Mouse (Mus musculus): ENCODE results near the gene Ccm2l. TPM values are rescaled to one million over a fixed set of nuclear protein-coding genes. Genes with fewer than 3 reads are reported as not detected.
A peak's percentile ranks its signal among the peaks of the same experiment; 100 is the strongest.

The Ccm2l gene
- polyA plus RNA-seq, 1 experiment from 2014 or later = 6.0 TPM

- H3K27ac ChIP-seq (ENCODE audit: low read depth) = no peak overlapping the region
- 58% methylated on average over 2 of the region's 2 CpGs for WGBS
- no peak overlapping the region for H3K4me3 ChIP-seq (ENCODE audit: low read depth, low read length)
- H3K4me1 ChIP-seq (ENCODE audit: insufficient read depth) = no peaks in the 10 kb centered on the region
- no peak overlapping the region for H3K9ac ChIP-seq
- no peaks in the 10 kb centered on the region for H3K9me3 ChIP-seq (ENCODE audit: low read depth, low read length)
- TF ChIP-seq CTCF (IDR thresholded peaks at IDR 0.05; ENCODE audit: low read depth) = no peak
- DNase-seq (no peak), ATAC-seq (ENCODE audit: insufficient read depth) (no peak)
- H3K4me2 ChIP-seq = no peak overlapping the region
- no peaks in the 10 kb centered on the region for H3K27me3 ChIP-seq (ENCODE audit: insufficient read depth, low read length)
- no peaks in the 10 kb centered on the region for H3K36me3 ChIP-seq (ENCODE audit: insufficient read depth)
These were observed 23.6 kb downstream of the Ccm2l start for GRCm38 (mm10) chr2:153089316-153089715.

- H3K4me2 ChIP-seq = no peak overlapping the region
- no peaks in the 10 kb centered on the region for H3K9me3 ChIP-seq (ENCODE audit: low read depth, low read length)
- H3K4me1 ChIP-seq (ENCODE audit: insufficient read depth) = no peaks in the 10 kb centered on the region
- no peak for TF ChIP-seq CTCF (IDR thresholded peaks at IDR 0.05; ENCODE audit: low read depth)
- no peak for DNase-seq
- ATAC-seq (ENCODE audit: insufficient read depth) = no peak
- no peaks in the 10 kb centered on the region for H3K27me3 ChIP-seq (ENCODE audit: insufficient read depth, low read length)
- H3K27ac ChIP-seq (ENCODE audit: low read depth) = no peak overlapping the region
- H3K9ac ChIP-seq = no peak overlapping the region
- WGBS = 35% methylated on average over 10 of the region's 10 CpGs
- H3K36me3 ChIP-seq (ENCODE audit: insufficient read depth) = no peaks in the 10 kb centered on the region
- no peak overlapping the region for H3K4me3 ChIP-seq (ENCODE audit: low read depth, low read length)
These were observed 24.9 kb downstream of the Ccm2l start for GRCm38 (mm10) chr2:153090551-153091165.

DNA sequence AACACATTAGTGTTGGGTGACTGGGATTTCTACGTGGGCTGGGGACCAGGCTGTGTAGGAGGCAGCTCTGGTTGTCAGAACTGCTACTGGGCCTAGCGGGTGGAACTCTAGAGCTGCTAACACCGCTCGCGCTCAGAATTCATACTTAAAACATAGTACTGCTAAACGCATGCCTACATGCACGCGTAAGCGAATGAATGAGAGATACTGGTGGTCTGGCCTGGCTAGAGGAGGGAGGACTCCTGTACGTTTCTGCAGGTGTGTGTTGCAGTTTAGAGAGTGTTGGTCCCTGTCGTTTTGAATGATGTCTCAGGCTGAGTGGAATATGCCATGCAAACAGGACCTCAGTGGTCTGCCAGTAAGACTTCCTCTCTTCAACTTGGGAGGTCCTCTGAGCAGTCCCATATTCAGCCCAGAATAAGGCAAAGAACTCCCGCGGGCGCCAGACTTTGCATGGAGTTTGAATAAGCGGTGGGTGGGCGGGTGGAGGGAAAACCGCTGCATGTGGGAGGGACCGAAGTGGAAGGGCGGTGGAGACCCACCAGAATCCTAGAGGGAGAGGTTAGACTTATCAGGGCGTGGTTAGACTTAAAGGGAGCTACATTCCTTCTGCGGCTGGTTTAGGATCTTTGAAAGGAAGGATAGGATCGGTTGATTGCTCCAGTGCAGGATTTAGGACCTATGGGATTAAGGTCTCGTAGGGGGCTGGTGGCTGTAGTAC, 41.5 kb downstream of the Ccm2l start:
- no peak overlapping the region for H3K9ac ChIP-seq
- 0 out of 2 replicates have a peak, but pooled peaks cover 7% of the 10 kb centered on the region for H3K4me1 ChIP-seq (ENCODE audit: insufficient read depth)
- H3K9me3 ChIP-seq (ENCODE audit: low read depth, low read length) = no peaks in the 10 kb centered on the region
- 29% methylated on average over 23 of the region's 23 CpGs for WGBS
- no peaks in the 10 kb centered on the region for H3K36me3 ChIP-seq (ENCODE audit: insufficient read depth)
- H3K27me3 ChIP-seq (ENCODE audit: insufficient read depth, low read length) = peaks cover 44% of the 10 kb centered on the region
- H3K27ac ChIP-seq (ENCODE audit: low read depth) = no peak overlapping the region
- no peak for TF ChIP-seq CTCF (IDR thresholded peaks at IDR 0.05; ENCODE audit: low read depth)
- DNase-seq (peak; percentile 47), ATAC-seq (ENCODE audit: insufficient read depth) (peak; percentile 76)
- peak overlapping the region; percentile 82 for H3K4me2 ChIP-seq
- peak overlapping the region; percentile 44 for H3K4me3 ChIP-seq (ENCODE audit: low read depth, low read length)

GRCm38 (mm10) chr2:153107802-153108201, 42.0 kb downstream of the Ccm2l start:
- no peak for TF ChIP-seq CTCF (IDR thresholded peaks at IDR 0.05; ENCODE audit: low read depth)
- Histone ChIP-seq H3K4me3 (ENCODE audit: low read depth, low read length) (peak overlapping the region; percentile 44), H3K27me3 (ENCODE audit: insufficient read depth, low read length) (peaks cover 44% of the 10 kb centered on the region), H3K9ac (no peak overlapping the region), H3K27ac (ENCODE audit: low read depth) (no peak overlapping the region), H3K9me3 (ENCODE audit: low read depth, low read length) (no peaks in the 10 kb centered on the region), H3K4me1 (ENCODE audit: insufficient read depth) (0 out of 2 replicates have a peak, but pooled peaks cover 7% of the 10 kb centered on the region), H3K36me3 (ENCODE audit: insufficient read depth) (no peaks in the 10 kb centered on the region), H3K4me2 (peak overlapping the region; percentile 82)
- ATAC-seq (ENCODE audit: insufficient read depth) = no peak
- WGBS = 4% methylated on average over 15 of the region's 15 CpGs
- DNase-seq = peak; percentile 27

GRCm38 (mm10) chr2:153108313-153109264, 42.8 kb downstream of the Ccm2l start, which contains the start of gene Hck:
Gene Hck (plus strand): TSS chr2:153108468.
- H3K9ac ChIP-seq = peak within 1 kb of the TSS; percentile 26
- DNase-seq = peak; percentile 60
- 1% methylated on average over 52 of the region's 52 CpGs for WGBS

DNA sequence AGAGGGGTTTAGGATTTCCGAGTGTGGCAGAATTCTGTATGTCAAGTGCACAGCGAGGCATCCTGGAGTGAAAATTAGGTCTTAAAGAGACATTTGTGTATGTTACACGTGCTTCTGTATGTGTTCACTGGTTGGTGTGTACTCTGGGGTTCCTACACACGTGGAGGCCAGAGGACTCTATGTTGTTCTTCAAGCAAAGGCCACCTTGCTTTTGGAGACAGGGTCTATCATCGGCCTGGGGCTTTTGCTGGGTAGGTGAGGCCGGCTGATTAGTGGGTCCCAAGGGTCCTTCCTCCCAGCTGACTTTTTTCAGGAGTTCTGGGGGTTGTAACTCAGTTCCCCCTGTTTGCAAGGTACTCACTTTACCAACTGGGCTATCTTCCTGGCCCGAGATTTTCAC, 43.8 kb downstream of the Ccm2l start:
- Histone ChIP-seq H3K9ac (no peak overlapping the region), H3K4me2 (no peak overlapping the region), H3K27ac (ENCODE audit: low read depth) (no peak overlapping the region), H3K4me1 (ENCODE audit: insufficient read depth) (0 out of 2 replicates have a peak, but pooled peaks cover 7% of the 10 kb centered on the region), H3K9me3 (ENCODE audit: low read depth, low read length) (no peaks in the 10 kb centered on the region), H3K27me3 (ENCODE audit: insufficient read depth, low read length) (peaks cover 44% of the 10 kb centered on the region), H3K4me3 (ENCODE audit: low read depth, low read length) (no peak overlapping the region), H3K36me3 (ENCODE audit: insufficient read depth) (no peaks in the 10 kb centered on the region)
- 61% methylated on average over 7 of the region's 7 CpGs for WGBS
- no peak for ATAC-seq (ENCODE audit: insufficient read depth)
- no peak for TF ChIP-seq CTCF (IDR thresholded peaks at IDR 0.05; ENCODE audit: low read depth)
- no peak for DNase-seq

More at GRCm38 (mm10) chr2:153108313-153109264, 42.8 kb downstream of the Ccm2l start, which contains the start of gene Hck:
- H3K4me1 ChIP-seq (ENCODE audit: insufficient read depth) = 0 out of 2 replicates have a peak, but pooled peaks cover 7% of the 10 kb centered on the region
- peak within 1 kb of the TSS; percentile 44 for H3K4me3 ChIP-seq (ENCODE audit: low read depth, low read length)
- H3K4me2 ChIP-seq = peak within 1 kb of the TSS; percentile 82
- H3K27me3 ChIP-seq (ENCODE audit: insufficient read depth, low read length) = peaks cover 44% of the 10 kb centered on the region
- no peaks in the 10 kb centered on the region for H3K9me3 ChIP-seq (ENCODE audit: low read depth, low read length)
- TF ChIP-seq CTCF (IDR thresholded peaks at IDR 0.05; ENCODE audit: low read depth) = no peak
- peak; percentile 82 for ATAC-seq (ENCODE audit: insufficient read depth)
- H3K27ac ChIP-seq (ENCODE audit: low read depth) = no peak within 1 kb of the TSS
- no peaks in the 10 kb centered on the region for H3K36me3 ChIP-seq (ENCODE audit: insufficient read depth)
